Mouse (Mus musculus): ENCODE data around the gene Atp6ap1.

Atp6ap1 gene

DNA sequence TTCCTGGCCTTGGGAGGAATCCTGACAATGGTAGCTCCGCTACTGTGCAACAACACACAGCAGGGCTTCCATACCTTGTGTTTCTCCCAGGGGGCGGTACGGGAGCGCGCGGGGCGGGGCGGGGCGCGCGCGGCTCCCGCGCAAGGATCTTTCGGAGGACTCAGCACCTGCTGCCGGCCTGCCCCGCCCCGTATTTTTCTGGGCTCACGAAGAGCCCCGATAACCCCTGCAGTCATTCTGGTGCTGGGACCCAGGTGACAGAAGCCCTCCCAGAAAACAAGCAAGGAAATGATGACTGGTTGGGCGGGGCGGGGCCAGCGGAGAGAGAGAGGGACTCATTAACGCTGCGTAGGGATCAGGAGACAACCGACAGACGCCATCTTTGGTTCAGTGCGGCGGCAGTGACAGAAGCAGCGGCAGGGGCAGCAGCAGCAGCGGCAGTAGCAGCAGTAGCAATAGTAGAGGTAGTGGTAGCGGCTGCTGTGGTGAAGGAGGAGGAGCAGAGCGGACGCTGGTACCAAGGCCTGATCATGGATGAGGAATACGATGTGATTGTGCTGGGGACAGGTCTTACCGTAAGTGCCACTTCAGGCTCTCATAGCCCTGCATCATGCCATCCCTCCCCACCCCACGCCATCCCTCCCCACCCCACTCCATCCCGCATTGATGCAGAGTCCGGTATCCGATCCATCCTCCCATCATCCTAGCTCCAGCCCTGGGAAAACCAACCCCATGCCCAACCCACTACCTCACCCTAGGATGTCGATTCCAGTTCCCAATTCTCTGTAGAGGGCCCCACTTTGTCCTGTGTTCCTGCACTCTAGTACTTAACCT lies 8.2 kb downstream of the Atp6ap1 start, which contains the start of gene Gdi1:
Gdi1 (plus strand) TSS at position 132 of the 834 bp plus-strand sequence.
- 3% methylated on average over 40 of the region's 41 CpGs for WGBS

DNA sequence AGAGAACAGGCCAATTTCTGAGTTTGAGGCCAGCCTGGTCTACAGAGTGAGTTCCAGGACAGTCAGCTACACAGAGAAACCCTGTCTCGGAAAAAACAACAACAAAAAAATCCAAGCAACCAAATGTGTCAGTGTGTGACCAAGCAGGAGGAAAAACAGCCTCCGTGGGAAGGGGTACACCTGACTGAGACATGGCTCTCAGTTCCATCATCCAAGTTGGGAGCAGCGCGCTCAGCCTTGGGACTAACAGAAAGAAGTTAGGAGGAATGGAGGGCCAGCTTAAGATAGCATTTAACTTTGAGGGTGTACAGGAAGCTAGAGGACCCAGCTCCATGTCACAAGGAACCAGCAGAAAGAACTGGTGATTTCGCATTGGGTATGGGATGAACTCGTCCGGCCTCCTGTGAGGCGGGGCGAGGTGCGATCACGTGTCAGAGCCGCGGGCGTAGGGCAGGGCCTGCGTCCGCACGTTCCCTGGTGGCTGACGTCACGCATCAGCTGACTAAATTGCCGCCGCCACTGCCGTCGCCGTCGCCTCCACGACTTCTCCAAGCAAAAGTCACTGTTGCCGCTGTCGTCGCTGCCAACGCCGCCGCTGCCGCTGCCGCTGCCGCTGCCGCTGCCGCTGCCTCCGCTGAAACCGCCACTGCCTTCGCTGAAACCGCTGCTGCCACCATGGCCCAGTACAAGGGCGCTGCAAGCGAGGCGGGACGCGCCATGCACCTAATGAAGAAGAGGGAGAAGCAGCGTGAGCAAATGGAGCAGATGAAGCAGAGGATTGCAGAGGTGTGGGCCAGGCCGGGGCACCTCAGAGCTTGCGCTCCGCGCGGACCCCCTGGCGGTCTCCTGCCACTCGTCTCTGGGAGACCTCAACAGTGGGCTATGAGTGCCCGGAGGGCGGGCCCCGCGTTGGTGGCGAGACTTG lies 15.9 kb downstream of the Atp6ap1 start, which contains the start of gene Fam50a:
Fam50a (plus strand) TSS at position 494 of the 925 bp plus-strand sequence.
- 7% methylated on average over 35 of the region's 59 CpGs for WGBS

DNA sequence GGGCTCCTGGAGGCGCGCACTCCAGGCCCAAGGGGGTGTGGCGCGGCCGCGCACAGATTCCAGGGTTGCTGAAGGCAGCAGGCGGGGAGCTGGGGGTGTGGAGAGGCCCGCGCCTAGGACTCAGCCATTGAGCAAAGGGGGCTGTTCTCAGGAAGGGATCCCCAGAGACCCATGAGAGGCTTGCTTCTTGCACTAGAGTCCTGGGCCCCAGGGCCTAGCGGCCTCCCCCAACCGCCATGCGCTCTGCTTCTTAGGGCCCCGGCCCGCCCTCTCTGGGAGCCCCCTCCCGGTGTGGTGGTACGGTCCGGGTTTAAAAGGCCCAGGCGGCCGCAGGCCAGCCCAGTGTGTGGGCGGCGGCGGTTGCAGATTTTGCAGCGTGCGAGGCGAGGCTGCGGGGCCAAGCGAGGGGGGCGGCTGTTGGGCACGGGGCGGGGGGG lies 31.8 kb downstream of the Atp6ap1 start, which contains the start of gene Plxna3:
Plxna3 (plus strand) TSS at position 342 of the 437 bp plus-strand sequence.
- WGBS: 1% methylated on average over 25 of the region's 30 CpGs

DNA sequence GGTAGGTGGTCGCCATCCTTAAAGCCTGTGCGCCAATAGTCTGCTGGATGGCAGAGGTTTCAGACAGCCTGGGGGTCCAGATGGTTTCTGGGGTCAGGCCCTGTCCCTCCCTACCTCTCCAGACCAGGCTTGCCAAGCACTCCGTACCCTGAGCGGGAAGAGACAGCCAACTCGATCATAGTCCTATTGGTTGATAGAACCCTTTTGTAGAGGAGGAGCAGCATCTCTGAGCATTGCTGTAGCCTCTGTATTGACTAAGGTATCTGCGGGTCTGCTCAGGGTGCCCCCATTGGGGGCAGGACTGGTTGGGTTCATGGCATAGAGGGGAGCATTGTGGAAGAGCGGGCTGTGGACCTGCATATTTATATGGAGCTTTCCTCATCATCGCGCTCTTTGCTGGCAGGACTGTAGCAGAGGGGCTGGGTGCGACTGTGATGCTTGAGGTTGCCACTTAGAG lies 32.3 kb downstream of the Atp6ap1 start:
- 14% methylated on average over 10 of the region's 10 CpGs for WGBS

DNA sequence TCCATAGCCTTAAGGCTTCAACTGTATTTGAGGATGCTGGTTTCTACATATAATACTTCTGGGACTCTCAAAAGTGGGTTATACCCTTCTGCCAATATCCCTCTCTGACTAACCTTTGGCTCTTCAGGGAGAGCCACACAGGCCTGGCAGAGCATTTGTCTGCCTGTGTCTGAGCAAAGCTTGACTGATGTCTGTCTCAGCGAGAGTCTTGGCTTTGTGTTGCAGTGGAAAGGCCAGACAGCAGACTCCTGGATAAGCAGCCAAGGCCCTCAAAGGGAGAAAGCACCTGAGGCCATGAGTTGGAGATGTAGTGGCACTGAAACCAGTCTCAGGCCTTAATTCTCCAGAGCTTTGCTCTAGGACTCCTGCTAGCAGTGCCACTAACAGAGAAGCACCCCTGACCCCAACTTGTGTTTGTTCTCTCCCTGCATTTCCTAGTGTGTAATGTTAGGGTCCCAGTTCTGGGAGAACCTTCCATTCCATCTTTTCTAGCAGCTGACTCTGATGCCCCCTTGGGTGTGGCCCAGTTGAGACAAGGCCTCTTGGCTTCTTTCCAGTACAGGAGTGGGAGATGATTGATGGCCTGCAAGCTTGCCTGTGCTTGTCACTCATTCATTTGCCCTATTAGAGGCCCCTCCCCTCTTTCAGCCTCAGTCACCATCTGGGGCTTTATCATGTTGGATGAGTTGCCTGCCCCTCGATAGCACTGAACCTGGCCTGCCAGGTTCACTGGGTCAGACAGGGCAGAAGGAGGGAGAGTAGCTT lies 33.5 kb downstream of the Atp6ap1 start:
- 27% methylated on average over 1 of the region's 2 CpGs for WGBS

DNA sequence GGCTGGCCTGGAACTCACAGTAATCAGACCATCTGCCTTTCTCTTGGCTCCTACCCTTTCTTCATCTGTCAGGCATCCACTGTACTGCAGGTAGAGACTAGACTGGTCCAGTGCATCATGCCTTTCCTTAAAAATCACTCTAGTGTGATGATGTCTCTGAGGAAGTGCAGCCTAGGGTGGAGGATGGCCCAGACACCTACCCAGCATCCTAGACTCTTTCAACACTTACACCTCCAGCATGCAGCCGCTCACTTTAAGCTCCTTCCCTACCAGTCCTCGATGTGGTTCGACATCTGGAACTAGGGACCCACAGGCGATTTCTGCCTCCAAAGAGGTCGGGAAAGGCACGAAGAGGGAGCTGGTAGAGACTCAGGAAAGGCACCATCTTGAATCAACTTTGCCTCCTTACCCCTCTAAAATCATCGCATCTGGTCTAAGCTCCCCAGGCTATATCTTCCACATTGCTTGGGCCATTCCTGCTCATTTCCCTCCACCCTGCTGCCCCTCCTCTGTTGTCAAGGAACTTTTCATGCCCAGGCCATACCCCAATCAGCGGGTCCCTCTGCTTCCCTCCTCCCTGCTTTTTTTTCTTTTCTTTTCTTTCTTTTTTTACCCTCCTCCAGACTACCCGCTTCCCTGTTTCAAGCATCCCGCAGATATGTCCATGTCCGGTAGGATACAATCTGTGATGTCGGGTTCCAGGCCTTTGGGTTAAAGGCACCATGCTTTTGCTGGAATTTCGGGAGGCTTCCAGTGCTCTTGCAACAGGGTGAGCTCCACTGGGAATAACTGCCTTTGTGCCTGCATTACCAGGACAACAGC lies 56.0 kb downstream of the Atp6ap1 start:
- WGBS: 11% methylated on average over 13 of the region's 13 CpGs

DNA sequence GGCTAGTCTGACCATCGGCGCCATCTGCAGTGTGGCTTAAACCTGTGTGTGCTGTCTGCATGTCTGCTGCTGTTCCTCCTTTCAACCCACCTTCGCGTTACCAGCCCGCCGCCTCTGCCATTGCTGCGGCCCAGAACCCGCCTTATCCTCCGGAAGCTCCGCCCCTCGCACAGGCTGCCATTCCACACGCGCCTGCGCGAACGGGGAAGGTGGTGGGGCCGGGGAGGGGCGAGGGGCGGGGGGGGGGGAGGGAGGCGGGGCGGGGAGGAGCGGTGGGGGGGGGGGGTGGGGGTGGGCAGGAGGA lies 56.5 kb downstream of the Atp6ap1 start, which contains the start of gene Lage3:
Lage3 (minus strand) TSS at position 152 of the 304 bp plus-strand sequence.
- WGBS: 10% methylated on average over 11 of the region's 22 CpGs

Measured in cerebral cortex, adult 2 months (tissue).